Mouse (Mus musculus) layer of hippocampus, adult 18-20 months (tissue): ENCODE measurements at regions not wholly inside any gene's neighbourhood (a gene's known extent, or its start where the extent isn't known, plus 50 kb on each side); places are given as distances from the start of the nearest gene placed in this dataset.

ENCODE experiments used
- DNase-seq, 2 experiments: peaks; one replicate each; pipeline ENCODE4 v3.0.0; 2022; ENCODE audit warnings: low spot score in 2 of 2

DNA sequence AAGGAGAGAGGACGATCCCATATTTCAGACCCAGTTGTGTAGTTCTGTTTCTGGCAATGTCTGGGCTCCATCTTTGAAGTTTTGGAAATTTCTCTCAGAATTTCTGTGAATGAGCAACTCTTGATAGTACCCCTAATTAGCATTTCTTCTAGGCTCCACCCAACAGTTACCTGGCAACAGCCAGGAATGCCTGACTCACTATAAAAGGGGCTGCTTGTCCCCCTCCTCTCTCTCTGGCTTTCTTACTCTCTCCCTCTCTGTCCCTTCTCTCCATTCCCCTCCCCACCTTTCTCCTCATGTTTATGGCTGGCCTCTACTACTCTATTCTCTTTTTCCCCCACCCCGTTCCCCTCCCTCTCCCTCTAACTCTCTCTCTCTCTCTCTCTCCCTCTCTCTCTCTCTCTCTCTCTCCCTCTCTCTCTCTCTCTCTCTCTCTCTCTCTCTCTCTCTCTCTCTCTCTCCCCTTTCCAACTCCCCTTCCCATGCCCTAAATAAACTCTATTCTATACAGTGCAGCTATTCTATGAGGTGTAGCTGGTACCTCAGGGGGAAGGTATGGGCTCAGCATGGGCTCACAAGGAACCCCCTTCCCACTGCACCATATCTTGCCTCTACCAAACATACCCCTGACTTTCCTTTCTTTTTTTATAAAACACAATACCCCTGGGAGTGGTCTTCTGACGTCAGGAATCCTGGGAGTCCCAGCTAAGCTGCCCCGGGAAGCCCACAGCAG lies 118.7 kb upstream of the Prok2 start:
- no peak for DNase-seq

DNA sequence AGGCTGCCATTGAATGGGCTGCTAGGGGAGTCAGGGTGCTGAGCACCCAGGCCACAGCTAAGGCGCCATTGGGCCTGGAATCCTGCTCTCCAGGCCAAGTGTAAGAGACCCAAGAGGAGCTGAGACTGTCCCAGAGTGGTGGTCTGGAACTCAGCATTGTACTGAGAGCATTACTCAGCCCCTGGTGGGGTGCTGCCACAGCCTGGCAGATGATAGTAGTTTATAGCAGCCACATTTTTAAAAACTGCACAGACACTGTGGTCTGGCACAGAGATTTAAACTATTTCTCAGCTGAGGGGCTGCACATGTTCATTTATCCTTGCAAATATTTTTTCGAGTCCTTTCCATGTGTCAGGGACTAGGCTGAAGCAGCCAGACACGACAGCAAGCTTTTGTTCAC lies 117.3 kb upstream of the Prok2 start:
- DNase-seq = peak in 1 of 2 experiments; percentile 12

DNA sequence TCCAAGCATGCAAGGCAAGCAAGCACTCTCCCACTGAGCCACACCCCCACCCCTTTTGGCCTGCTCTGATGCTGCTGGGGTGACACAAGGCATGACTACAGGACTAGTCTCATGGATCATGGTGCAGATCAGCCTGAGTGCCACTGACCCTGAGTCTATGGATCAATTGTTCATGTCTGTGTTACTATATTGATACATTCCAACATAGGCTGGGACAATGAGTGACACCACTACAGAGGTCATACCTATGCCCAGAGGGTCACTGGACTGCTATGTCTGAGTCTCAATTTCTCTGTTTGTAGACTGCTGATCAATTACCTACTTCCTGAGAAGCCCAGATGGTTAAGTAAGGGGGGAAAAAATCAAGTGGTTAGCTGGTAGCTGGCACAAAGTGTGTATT lies 116.5 kb upstream of the Prok2 start:
- DNase-seq = no peak

DNA sequence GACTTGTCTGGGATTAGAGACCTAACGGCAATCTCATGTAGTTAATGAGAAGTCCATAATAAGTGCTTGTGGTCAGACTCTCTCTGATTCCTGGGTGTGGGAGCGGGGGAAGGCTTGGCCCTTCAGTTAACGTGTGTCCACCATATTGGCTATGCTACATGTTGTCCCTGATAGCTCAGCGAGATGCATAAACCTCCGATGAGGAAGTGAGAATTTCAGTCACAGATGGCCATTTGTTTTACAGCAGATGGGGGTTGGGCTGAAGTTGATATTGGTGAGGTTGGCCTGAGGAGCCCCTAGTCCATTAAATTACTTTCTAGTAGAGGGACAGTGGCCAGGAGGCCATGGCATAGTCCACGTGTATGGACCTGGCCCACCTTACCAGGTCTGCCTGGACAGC lies 114.6 kb upstream of the Prok2 start:
- no peak for DNase-seq

DNA sequence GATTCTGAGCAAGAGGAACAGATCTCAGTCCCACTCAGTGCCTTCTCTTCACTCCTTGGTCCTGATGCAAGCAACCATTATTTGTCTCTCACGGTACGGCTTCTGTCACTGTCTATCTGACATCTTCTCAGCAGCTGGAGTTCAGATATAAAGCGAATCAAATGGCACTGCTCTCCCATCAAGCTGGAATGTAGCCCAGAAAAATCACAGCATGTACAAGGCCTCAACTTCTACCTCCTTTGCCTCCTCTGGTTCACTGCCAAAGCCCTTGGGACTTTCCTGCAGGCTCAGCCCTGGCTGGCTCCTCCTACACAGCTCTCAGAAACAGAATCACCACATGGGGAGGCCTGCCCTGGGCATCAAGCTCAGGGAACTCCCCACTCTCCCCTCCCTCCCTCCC lies 107.1 kb upstream of the Prok2 start:
- peak in 1 of 2 experiments; percentile 15 for DNase-seq

GRCm38 (mm10) chr6:99827625-99828024 lies 101.4 kb upstream of the Prok2 start:
- DNase-seq = no peak

GRCm38 (mm10) chr6:99824808-99825207 lies 98.6 kb upstream of the Prok2 start:
- DNase-seq = peak in 1 of 2 experiments; percentile 35

GRCm38 (mm10) chr6:99822471-99822870 lies 96.3 kb upstream of the Prok2 start:
- DNase-seq = no peak

DNA sequence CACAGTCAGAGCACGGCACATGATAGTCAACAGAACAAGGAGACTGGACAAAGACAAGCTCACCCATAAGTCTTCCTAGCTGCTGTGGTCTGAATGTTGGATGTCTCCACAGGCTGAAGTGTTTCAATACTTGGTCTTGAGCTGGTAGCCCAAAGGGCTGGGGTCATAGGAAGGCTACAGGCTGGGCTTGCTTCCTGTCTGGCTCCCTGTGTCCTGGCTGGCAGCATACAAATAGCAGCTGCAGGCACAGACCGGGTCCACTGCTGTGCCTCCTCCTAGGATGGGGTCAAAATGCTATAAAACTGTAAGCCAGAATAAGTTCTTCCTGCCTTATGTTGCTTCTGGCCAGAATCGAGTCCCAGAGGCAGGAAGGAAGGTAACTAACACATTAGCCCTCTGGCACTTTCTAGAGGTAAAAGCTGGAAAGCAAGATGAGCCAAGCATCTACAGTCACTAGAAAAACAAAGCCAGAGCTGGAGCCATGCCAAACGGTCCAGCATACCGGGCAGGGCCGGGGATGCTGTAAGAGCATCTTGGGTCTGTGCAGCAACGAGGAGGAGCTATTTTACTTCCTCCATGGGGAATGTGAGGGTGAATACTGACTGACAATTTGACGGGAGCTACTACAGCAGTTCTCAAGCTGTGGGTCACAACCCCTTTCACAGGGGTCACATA lies 93.2 kb upstream of the Prok2 start:
- DNase-seq = no peak

- DNase-seq = no peak
These were observed 92.3 kb upstream of the Prok2 start for GRCm38 (mm10) chr6:99818486-99818885.

DNA sequence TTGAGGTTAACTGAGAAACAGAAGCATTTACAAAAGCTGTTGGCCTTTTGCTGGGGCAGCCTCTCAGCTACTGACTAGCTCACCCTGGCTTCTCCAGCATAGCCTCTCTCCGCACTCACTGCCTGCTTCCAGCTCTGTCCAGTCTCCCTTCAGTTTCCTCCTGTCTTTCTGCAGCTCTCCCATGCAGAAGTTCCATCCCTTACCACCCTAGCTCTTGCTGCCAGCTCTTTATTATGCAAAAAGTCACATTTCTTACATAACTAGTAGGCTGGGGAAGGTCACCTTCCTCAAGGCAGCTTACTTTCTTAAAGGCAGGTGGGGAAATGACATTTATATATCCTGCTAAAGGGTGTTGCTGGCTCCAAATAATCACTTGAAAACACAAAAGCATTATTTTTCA lies 91.1 kb upstream of the Prok2 start:
- DNase-seq = no peak

DNA sequence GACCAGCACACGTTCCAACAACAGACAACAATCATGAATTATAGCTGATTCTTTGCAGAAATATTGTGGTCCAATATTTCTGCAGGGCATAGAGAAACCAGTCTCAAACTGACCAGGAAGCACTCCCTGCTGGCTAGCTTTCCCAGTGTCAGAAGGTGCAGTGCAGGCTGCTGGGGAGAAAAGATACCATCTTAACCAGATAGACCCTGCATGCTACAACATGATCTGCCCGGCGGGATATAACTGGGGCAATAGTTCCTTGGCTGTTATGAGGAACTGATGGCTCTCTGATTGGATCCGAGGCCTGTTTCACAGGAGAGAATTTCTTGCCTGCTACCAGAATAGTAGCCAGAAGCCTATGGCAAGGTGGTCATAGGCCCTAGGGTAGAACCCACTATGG lies 86.9 kb upstream of the Prok2 start:
- DNase-seq = no peak

GRCm38 (mm10) chr6:99811842-99812241 lies 85.7 kb upstream of the Prok2 start:
- no peak for DNase-seq

DNA sequence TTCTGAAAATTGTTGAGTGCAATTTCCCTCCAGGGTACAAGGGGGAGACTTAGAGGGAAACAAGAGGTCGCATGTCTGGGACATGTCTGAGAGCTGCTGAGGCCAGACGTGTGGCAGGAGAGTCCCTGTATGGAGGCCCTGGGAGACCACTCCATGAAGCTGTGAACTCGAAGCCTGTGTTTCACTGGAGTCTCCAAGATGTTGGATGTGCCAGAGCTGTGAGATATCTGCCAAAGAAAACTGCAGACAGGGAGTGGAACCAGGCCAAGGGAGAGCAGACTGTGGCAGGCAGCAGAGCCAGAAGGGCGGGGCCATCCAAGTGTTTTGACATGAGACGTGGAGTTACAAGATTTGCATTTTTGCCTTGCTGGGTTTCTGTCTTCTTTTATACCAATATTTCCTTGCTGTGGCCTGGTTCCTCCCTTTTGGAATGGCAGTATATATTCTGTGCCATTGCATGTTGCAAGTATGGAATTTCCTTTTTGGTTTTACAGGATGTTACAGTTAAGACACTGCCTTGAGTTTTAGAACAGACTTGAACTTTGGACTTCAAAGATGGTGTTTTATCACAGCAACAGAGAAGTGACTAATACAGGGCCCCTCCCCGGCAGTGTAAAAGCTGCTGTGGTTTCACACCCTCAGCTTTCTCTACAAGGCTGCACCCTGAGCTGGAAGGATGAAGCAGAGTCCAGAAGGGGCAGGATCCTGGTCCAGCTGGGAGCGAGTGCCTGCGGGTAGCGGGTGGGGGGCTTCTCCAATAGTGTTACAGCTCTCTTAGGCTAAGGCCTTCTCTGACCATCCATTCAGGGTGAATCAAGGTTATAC lies 85.0 kb upstream of the Prok2 start:
- DNase-seq = peak in 1 of 2 experiments; percentile 39

GRCm38 (mm10) chr6:99804905-99805245 lies 78.7 kb upstream of the Prok2 start:
- no peak for DNase-seq

DNA sequence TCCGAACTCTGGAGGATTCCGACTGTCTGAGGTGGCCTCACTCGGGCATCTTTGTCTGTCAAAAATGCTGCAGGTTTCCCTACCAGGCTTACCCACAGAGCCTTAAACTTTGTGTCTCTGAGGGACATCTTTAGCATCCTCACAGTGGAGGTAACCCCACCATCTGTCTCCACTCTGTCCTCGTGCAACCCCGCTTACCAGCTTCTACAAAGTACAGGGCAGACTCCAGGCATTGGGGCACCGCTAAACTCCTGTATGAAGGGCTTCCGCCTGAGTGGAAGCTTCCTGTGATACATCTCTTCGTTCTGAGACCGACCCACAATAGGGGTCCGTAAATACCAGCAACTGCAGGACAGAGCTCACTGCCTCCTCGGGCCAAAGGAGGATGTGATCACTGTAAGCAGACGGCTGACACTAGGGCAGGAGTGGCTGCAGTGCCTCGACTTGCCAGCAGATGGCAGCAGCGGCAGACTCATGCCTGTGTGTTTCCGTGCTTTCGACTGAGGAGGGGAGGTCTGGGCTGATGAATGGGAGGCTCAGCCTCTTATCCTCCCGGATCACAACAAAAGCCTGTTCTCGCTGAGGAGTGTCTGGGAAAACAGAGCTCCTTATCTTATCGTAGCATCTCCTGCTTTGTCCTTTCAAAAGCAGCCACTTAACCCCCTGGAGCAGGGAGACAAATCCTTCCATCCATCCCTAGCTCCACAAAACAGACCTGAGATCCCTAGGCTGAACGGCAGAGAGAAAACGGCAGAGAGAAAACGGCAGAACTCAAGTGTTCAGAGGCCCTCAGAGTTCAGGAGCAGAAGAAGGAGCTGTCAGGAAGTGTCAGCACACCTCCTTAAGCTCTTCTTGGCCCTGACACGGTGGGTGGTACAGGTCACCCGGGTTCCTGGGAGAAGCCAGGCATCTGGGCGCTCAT lies 78.1 kb upstream of the Prok2 start:
- DNase-seq = peak; percentile 89 to 97

- DNase-seq = no peak
These were observed 74.7 kb upstream of the Prok2 start for GRCm38 (mm10) chr6:99800919-99801318.

DNA sequence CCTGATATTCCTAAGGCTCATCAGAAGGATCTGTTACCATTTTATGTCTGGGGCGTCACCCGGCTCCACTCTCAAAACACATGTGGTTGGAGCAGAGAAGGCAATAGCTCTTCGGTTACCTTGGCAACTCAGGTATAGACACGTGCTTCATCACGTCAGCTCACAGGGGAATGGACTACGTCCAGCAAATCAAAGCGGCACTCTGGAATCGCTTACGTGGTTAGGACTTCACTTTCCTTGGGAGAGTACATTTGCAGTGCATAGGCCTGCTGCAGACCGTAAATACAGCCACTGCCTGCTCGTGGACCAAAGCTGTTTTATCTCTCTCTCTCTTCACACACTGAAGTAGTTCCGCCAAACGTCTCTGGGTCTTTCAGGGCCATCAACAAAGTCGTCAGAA lies 74.1 kb upstream of the Prok2 start:
- no peak for DNase-seq

DNA sequence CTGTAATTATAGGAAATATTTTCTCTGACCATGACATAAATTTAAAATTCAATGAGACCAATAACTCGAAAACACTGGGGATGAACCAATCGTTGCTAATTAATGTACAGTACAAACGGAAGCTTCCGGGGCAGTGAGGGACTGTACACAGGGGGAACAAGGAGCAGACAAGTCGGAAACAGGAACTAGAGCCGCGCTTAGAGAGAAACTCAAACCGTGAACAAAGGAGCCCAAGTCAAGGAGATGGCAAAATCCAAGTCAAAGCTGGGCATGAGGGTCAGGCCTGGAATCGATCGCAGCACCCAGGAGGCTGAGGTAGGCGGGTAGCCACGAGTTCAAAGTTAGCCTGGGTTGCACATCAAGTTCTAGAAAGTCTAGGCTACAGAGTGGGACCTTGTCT lies 70.2 kb upstream of the Prok2 start:
- DNase-seq = no peak

DNA sequence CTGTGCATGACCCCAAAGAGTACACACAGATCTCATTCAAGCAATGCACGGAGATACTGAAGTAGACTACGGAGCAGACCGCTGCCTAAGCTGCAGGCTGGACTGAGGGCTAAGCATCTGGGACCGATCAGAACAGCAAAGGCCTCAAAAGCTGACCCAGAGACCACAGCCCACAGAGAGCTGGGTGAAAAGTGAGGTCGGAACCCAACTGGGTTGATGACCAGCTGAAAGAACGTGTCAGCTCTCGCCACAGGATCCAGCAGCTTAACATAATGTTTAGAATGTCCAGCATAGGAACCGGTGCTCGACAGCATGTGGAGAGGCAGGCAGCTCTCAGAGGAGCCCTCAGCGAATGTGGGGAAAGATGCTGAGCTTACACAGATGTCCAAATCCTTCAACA lies 67.4 kb upstream of the Prok2 start:
- DNase-seq = no peak

GRCm38 (mm10) chr6:99792353-99792752 lies 66.2 kb upstream of the Prok2 start:
- DNase-seq = no peak
